Mouse (Mus musculus): Measurements from ENCODE around the gene Ahnak. TPM values are rescaled to one million over a fixed set of nuclear protein-coding genes. Genes with fewer than 3 reads are reported as not detected.
A peak's percentile ranks its signal among the peaks of the same experiment; 100 is the strongest.

The Ahnak gene
- total RNA-seq, 2 experiments from 2014 or later, result 212 to 217 TPM

- H3K27ac ChIP-seq, result no peak overlapping the region
- TF ChIP-seq CTCF (IDR thresholded peaks at IDR 0.05), result no peak
- no peak overlapping the region for H3K4me3 ChIP-seq
- intact Hi-C loops (cut with DNase I), result no loop called here
- no peak for DNase-seq
Observed at GRCm38 (mm10) chr19:9019298-9019697, 30.2 kb downstream of the Ahnak start.

DNA sequence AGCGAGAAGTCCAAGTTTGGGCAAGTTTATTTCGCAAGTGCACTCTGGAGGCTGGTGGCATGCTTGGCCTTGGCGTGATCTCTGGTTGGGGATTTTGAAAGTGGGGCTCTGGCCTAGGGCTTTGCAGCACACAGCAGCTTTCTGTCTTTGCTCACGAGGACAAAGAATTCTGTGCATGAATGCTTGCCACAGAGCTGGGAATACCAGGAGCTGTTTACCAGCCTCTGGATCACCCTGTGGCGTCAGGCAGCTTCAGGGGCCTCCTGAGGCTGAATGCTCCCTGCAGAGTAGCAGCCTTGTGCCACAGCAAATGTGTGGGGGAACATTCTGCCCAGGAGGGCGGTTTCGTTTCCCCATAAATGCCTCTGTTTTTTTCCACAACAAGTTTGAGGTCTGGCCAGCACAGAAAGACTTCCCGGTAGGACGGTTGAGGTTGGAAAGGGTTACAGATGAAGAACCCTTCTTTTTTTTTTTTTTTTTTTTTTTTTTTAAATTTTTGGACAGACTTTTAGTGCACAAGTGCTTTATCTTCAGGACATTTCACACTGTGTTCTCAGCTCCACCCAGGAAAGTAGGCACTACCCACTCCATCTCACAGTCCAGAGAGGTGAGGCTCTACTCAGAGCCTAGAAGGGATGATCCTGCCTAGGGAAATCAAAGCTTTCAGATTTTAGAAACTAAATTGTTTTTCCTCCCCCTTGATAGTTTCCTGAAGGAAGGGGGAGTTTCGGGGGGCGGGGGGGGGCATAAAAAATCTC lies 34.1 kb downstream of the Ahnak start:
- Histone ChIP-seq H3K4me3 (no peak overlapping the region), H3K27ac (peak overlapping the region; percentile 71)
- intact Hi-C loops (cut with DNase I), result no loop called here
- no peak for TF ChIP-seq CTCF (IDR thresholded peaks at IDR 0.05)
- peak; percentile 54 for DNase-seq

DNA sequence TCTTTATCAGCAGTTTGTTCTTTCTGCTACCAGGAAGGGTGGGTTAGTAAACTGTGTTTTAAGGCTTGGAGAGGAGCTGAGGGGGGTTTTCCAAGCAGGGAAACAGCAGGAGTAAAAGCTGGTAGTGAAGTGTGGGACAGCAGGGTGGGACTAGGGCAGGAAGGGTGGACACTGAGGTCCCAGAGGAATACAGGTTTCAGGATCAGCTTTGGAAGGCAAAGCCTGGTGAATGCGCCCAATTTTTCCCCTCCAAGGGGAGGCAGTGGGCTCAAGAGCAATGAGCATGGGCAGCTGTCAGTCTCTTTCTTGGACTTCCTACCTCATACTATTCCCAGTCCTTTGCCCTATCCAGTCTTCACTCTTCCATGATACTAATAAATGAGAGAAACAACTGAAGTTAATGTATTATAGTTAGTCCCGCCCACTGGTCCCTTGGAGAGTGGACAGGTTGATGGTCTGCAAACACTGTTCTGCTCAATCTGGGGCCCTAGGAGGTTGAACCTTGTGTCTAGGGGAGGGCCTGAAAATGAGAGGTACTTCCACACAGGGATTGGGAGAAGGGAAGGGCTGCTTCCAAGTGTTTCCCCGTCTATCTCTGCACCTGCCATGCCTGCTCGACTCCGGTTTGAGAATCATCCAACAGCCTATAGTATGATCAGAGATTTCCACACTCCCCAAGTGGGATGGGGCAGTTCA lies 36.6 kb downstream of the Ahnak start:
- no peak for DNase-seq
- no peak overlapping the region for H3K4me3 ChIP-seq
- intact Hi-C loops (cut with DNase I), result loop anchor here (5.0 kb wide), 1 partner anchor 33 kb away; no protein-coding TSS in a partner anchor
- peak overlapping the region; percentile 84 for H3K27ac ChIP-seq
- no peak for TF ChIP-seq CTCF (IDR thresholded peaks at IDR 0.05)

- intact Hi-C loops (cut with DNase I), result loop anchor here (5.0 kb wide), 1 partner anchor 34 kb away; no protein-coding TSS in a partner anchor
- Histone ChIP-seq H3K27ac (peak overlapping the region; percentile 84), H3K4me3 (no peak overlapping the region)
- no peak for DNase-seq
- no peak for TF ChIP-seq CTCF (IDR thresholded peaks at IDR 0.05)
Observed at GRCm38 (mm10) chr19:9026634-9027033, 37.5 kb downstream of the Ahnak start.

GRCm38 (mm10) chr19:9027795-9028194 lies 38.7 kb downstream of the Ahnak start:
- peak overlapping the region; percentile 84 for H3K27ac ChIP-seq
- H3K4me3 ChIP-seq, result 0 out of 2 replicates have a peak overlapping the region, but pooled peaks have one; percentile 2
- intact Hi-C loops (cut with DNase I), result loop anchor here (5.0 kb wide), 1 partner anchor 35 kb away; no protein-coding TSS in a partner anchor
- TF ChIP-seq CTCF (IDR thresholded peaks at IDR 0.05), result no peak
- peak; percentile 64 for DNase-seq

DNA sequence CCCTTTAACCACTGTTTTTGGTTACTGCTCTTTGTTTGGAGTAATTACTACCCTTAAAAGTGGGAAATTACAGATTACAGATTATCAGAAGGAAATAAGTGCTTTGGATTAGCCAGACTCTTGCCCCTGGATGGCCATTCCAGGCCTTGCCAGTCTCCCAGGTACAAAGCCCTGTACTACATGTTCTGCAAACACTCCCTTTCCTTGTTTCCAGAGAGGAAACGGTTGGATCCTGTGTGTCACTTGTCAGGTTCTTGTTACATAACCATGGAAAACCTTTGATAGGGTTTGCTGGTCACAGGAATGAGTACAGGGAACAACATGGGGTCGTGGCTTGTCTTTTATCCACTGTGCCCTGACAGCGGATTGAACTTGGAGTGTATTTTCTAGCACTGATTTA lies 39.3 kb downstream of the Ahnak start:
- no peak for DNase-seq

GRCm38 (mm10) chr19:9029640-9030262 lies 40.7 kb downstream of the Ahnak start:
- no peak for DNase-seq
- no peak for TF ChIP-seq CTCF (IDR thresholded peaks at IDR 0.05)
- H3K27ac ChIP-seq, result peak overlapping the region; percentile 44; the same call in 1 of the 2 replicates
- intact Hi-C loops (cut with DNase I), result loop anchor here (5.0 kb wide), 1 partner anchor 37 kb away; no protein-coding TSS in a partner anchor
- H3K4me3 ChIP-seq, result no peak overlapping the region

More for the DNA sequence above, 39.3 kb downstream of the Ahnak start:
- no peak overlapping the region for H3K4me3 ChIP-seq
- intact Hi-C loops (cut with DNase I), result loop anchor here (5.0 kb wide), 1 partner anchor 36 kb away; no protein-coding TSS in a partner anchor
- peak overlapping the region; percentile 84 for H3K27ac ChIP-seq
- TF ChIP-seq CTCF (IDR thresholded peaks at IDR 0.05), result no peak

DNA sequence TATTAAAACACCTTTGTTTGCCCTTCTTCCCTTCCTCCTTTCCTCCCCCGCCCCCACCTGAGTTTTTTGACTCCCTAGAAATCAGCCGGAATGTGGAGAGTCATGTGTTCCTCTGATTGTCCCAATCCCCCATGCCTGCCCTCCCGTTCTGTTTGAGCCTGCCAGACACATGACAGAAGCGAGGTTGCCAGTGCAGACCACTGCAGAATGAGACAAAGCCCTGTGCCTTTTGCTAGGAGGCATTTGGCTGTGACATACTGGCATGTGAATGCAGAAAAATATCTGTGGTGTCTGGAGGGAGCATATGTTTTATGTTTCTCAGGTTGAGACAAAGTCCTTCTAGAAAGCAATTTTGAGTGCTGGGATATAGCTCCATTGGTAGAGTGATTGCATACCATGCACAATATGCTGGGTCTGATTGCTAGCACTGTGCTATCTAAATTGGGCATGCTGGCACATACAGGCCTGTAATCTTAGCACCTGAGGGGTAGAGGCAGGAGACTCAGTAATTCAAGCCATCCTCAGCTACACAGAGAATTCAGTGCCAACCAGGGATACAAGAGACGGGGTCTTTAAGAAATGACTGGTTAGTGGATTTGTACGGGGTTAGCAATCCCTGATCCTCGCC lies 43.5 kb downstream of the Ahnak start:
- no peak for DNase-seq
- no peak for TF ChIP-seq CTCF (IDR thresholded peaks at IDR 0.05)
- intact Hi-C loops (cut with DNase I), result no loop called here
- Histone ChIP-seq H3K4me3 (no peak overlapping the region), H3K27ac (peak overlapping the region; percentile 81)

GRCm38 (mm10) chr19:9033412-9034340 lies 44.6 kb downstream of the Ahnak start:
- intact Hi-C loops (cut with DNase I), result no loop called here
- TF ChIP-seq CTCF (IDR thresholded peaks at IDR 0.05), result no peak
- Histone ChIP-seq H3K4me3 (no peak overlapping the region), H3K27ac (peak overlapping the region; percentile 81)
- DNase-seq, result peak; percentile 34

DNA sequence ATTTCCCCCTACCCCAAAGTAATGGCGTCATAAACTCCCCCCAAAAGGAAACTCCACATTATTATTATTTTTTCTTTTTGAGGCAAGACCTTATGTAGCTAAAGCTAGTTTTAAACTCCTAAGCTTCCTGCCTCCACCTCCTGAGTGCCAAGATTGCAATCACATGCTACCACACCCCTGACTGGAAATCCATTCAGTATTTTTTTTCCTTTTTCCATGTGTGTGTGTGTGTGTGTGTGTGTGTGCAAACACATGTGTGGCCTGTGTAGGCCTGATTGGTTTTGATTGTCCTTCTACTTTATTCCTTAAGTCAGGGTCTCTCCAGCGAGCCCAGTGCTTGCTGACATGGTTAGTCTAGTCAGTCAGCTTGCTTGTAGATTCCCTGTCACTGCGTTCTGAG lies 45.4 kb downstream of the Ahnak start:
- intact Hi-C loops (cut with DNase I), result no loop called here
- TF ChIP-seq CTCF (IDR thresholded peaks at IDR 0.05), result no peak
- H3K4me3 ChIP-seq, result no peak overlapping the region
- DNase-seq, result peak; percentile 24
- peak overlapping the region; percentile 81 for H3K27ac ChIP-seq

DNA sequence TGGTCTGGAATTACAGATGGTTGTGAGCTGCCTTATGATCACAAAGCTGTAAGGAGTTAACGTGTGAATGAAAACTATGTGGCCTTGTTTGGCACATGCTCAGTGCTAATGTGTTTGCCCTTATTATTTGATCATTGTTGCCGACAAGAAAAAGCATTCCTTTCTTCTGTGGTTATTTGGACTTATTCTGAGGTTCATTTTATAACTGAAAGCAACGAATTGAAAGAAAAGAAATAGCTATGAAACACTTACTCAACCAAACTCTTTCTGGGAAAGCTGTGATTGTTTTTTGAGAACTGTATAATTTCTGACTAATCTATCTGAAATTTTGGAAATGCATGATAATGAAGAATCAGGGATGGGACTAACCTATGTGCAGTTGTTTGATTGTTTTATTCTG lies 46.0 kb downstream of the Ahnak start:
- TF ChIP-seq CTCF (IDR thresholded peaks at IDR 0.05), result no peak
- intact Hi-C loops (cut with DNase I), result no loop called here
- Histone ChIP-seq H3K27ac (peak overlapping the region; percentile 81), H3K4me3 (no peak overlapping the region)
- no peak for DNase-seq
